Mouse (Mus musculus): ENCODE results near the gene Chst8. TPM values are rescaled to one million over a fixed set of nuclear protein-coding genes. Genes with fewer than 3 reads are reported as not detected.
A peak's percentile ranks its signal among the peaks of the same experiment; 100 is the strongest.

Gene Chst8
- polyA plus RNA-seq, 1 experiment from 2014 or later, result 1.3 TPM

GRCm38 (mm10) chr7:34753140-34753886 lies 59.2 kb downstream of the Chst8 start:
- 68% methylated on average over 32 of the region's 32 CpGs for WGBS
- DNase-seq (ENCODE audit: low spot score) (no peak), ATAC-seq (ENCODE audit: low FRiP score, low TSS enrichment) (no peak)
- H3K4me3 ChIP-seq (ENCODE audit: low read depth, low read length), result no peak overlapping the region
- TF ChIP-seq EP300 (optimal IDR thresholded peaks at IDR 0.05) (no peak), CTCF (IDR thresholded peaks at IDR 0.05; ENCODE audit: low read depth) (no peak)
- no peak overlapping the region for H3K27ac ChIP-seq (replicated peaks)
- H3K27me3 ChIP-seq (ENCODE audit: control insufficient read depth, insufficient read depth, low read length), result no peaks in the 10 kb centered on the region
- H3K36me3 ChIP-seq (ENCODE audit: control insufficient read depth, insufficient read depth, low read length), result no peaks in the 10 kb centered on the region
- H3K9me3 ChIP-seq (ENCODE audit: control insufficient read depth, low read length), result peaks cover 4% of the 10 kb centered on the region; the same call in 1 of the 2 replicates
- H3K9ac ChIP-seq (ENCODE audit: low read length), result no peak overlapping the region
- H3K4me2 ChIP-seq (replicated peaks; ENCODE audit: low read depth), result no peak overlapping the region
- H3K4me1 ChIP-seq (replicated peaks; ENCODE audit: control insufficient read depth, insufficient read depth), result no peaks in the 10 kb centered on the region

- no peak for ATAC-seq (ENCODE audit: low FRiP score, low TSS enrichment)
These were observed 60.3 kb downstream of the Chst8 start for GRCm38 (mm10) chr7:34752151-34752762.

DNA sequence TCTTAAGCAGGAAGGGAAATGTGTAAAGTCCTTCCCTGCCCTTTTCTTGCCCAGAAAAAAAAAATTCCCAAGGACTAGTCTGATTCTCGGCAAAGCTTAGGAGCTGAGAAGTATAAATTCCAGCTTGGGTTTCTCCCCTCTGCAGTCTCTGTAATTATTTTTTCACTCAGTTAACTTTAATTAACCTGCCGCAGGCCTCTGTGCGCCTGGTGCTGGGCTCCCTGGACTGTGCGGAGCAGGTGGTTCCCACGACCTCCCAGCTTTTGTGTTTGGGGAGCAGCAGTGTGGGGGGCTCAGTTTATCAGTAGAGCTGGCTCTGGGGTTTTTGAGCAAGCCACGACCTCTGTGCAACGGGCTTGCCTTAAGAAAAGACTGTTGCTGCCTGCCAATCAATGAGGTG lies 62.2 kb downstream of the Chst8 start:
- H3K27ac ChIP-seq (replicated peaks), result no peak overlapping the region

More at GRCm38 (mm10) chr7:34752151-34752762, 60.3 kb downstream of the Chst8 start:
- no peak overlapping the region for H3K27ac ChIP-seq (replicated peaks)
- H3K4me1 ChIP-seq (replicated peaks; ENCODE audit: control insufficient read depth, insufficient read depth), result no peaks in the 10 kb centered on the region
- no peak overlapping the region for H3K9ac ChIP-seq (ENCODE audit: low read length)
- 27% methylated on average over 10 of the region's 10 CpGs for WGBS
- H3K27me3 ChIP-seq (ENCODE audit: control insufficient read depth, insufficient read depth, low read length), result no peaks in the 10 kb centered on the region
- H3K36me3 ChIP-seq (ENCODE audit: control insufficient read depth, insufficient read depth, low read length), result no peaks in the 10 kb centered on the region
- peaks cover 4% of the 10 kb centered on the region; the same call in 1 of the 2 replicates for H3K9me3 ChIP-seq (ENCODE audit: control insufficient read depth, low read length)
- TF ChIP-seq CTCF (IDR thresholded peaks at IDR 0.05; ENCODE audit: low read depth) (no peak), EP300 (optimal IDR thresholded peaks at IDR 0.05) (no peak)
- H3K4me3 ChIP-seq (ENCODE audit: low read depth, low read length), result no peak overlapping the region
- no peak overlapping the region for H3K4me2 ChIP-seq (replicated peaks; ENCODE audit: low read depth)
- no peak for DNase-seq (ENCODE audit: low spot score)

DNA sequence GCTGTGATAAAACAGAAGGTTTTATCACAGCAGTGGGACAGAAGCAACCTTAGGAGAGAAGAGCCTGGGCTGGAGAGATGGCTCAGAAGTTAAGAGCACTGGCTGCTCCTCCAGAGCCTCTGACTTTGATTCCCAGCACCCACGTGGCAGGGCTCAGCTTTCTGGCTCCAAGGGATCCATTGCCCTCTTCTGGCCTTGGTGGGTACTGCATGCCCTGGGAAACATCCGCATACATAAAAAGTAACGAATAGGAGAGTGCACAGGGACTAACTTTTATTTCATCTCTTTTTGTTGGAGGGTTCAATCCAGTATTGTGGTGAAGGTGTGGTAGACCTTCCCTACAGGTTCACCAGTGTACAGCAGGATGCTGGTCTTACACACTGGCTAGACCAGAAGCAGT lies 62.8 kb downstream of the Chst8 start:
- TF ChIP-seq EP300 (optimal IDR thresholded peaks at IDR 0.05) (no peak), CTCF (IDR thresholded peaks at IDR 0.05; ENCODE audit: low read depth) (peak; percentile 66)
- no peak overlapping the region for H3K4me2 ChIP-seq (replicated peaks; ENCODE audit: low read depth)
- H3K9me3 ChIP-seq (ENCODE audit: control insufficient read depth, low read length), result no peaks in the 10 kb centered on the region
- H3K27me3 ChIP-seq (ENCODE audit: control insufficient read depth, insufficient read depth, low read length), result no peaks in the 10 kb centered on the region
- DNase-seq (ENCODE audit: low spot score) (peak; percentile 33), ATAC-seq (ENCODE audit: low FRiP score, low TSS enrichment) (no peak)
- no peak overlapping the region for H3K9ac ChIP-seq (ENCODE audit: low read length)
- 58% methylated on average over 3 of the region's 3 CpGs for WGBS
- H3K27ac ChIP-seq (replicated peaks), result no peak overlapping the region
- no peaks in the 10 kb centered on the region for H3K36me3 ChIP-seq (ENCODE audit: control insufficient read depth, insufficient read depth, low read length)
- no peaks in the 10 kb centered on the region for H3K4me1 ChIP-seq (replicated peaks; ENCODE audit: control insufficient read depth, insufficient read depth)
- H3K4me3 ChIP-seq (ENCODE audit: low read depth, low read length), result no peak overlapping the region

More for the DNA sequence above, 62.2 kb downstream of the Chst8 start:
- H3K4me3 ChIP-seq (ENCODE audit: low read depth, low read length), result no peak overlapping the region
- no peak for TF ChIP-seq EP300 (optimal IDR thresholded peaks at IDR 0.05)
- TF ChIP-seq CTCF (IDR thresholded peaks at IDR 0.05; ENCODE audit: low read depth), result no peak
- H3K9me3 ChIP-seq (ENCODE audit: control insufficient read depth, low read length), result no peaks in the 10 kb centered on the region
- DNase-seq (ENCODE audit: low spot score), result no peak
- ATAC-seq (ENCODE audit: low FRiP score, low TSS enrichment), result no peak
- 62% methylated on average over 7 of the region's 7 CpGs for WGBS
- no peak overlapping the region for H3K4me2 ChIP-seq (replicated peaks; ENCODE audit: low read depth)
- no peaks in the 10 kb centered on the region for H3K27me3 ChIP-seq (ENCODE audit: control insufficient read depth, insufficient read depth, low read length)
- no peaks in the 10 kb centered on the region for H3K4me1 ChIP-seq (replicated peaks; ENCODE audit: control insufficient read depth, insufficient read depth)
- H3K9ac ChIP-seq (ENCODE audit: low read length), result no peak overlapping the region
- H3K36me3 ChIP-seq (ENCODE audit: control insufficient read depth, insufficient read depth, low read length), result no peaks in the 10 kb centered on the region

- H3K4me2 ChIP-seq (replicated peaks; ENCODE audit: low read depth), result no peak overlapping the region
- no peaks in the 10 kb centered on the region for H3K4me1 ChIP-seq (replicated peaks; ENCODE audit: control insufficient read depth, insufficient read depth)
- no peak overlapping the region for H3K9ac ChIP-seq (ENCODE audit: low read length)
- DNase-seq (ENCODE audit: low spot score) (no peak), ATAC-seq (ENCODE audit: low FRiP score, low TSS enrichment) (no peak)
- TF ChIP-seq EP300 (optimal IDR thresholded peaks at IDR 0.05) (no peak), CTCF (IDR thresholded peaks at IDR 0.05; ENCODE audit: low read depth) (no peak)
- no peak overlapping the region for H3K27ac ChIP-seq (replicated peaks)
- no peaks in the 10 kb centered on the region for H3K9me3 ChIP-seq (ENCODE audit: control insufficient read depth, low read length)
- no peaks in the 10 kb centered on the region for H3K27me3 ChIP-seq (ENCODE audit: control insufficient read depth, insufficient read depth, low read length)
- WGBS, result 66% methylated on average over 4 of the region's 4 CpGs
- H3K4me3 ChIP-seq (ENCODE audit: low read depth, low read length), result no peak overlapping the region
- H3K36me3 ChIP-seq (ENCODE audit: control insufficient read depth, insufficient read depth, low read length), result no peaks in the 10 kb centered on the region
These were observed 64.0 kb downstream of the Chst8 start for GRCm38 (mm10) chr7:34748501-34748900.

DNA sequence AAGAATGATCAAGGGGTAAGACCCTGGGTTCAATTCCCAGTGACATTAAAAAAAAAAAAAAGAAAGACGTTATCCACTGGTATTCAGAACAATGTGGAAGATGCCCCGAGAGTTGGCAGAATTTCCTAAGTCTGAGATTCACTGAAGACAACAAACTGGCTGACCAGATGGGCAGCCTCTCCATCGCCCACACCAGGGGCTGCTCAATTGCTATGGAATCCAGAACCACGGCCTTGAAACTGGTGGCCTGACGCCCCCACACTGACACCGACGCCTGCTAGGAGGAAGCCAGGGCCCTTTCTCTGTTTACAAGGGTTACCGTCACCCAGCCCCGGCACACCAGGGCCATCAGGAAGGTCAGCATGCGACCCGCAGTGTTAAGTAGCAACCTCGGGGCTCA lies 64.8 kb downstream of the Chst8 start:
- no peaks in the 10 kb centered on the region for H3K4me1 ChIP-seq (replicated peaks; ENCODE audit: control insufficient read depth, insufficient read depth)
- no peak overlapping the region for H3K4me2 ChIP-seq (replicated peaks; ENCODE audit: low read depth)
- no peak overlapping the region for H3K27ac ChIP-seq (replicated peaks)
- no peaks in the 10 kb centered on the region for H3K36me3 ChIP-seq (ENCODE audit: control insufficient read depth, insufficient read depth, low read length)
- ATAC-seq (ENCODE audit: low FRiP score, low TSS enrichment), result no peak
- no peaks in the 10 kb centered on the region for H3K9me3 ChIP-seq (ENCODE audit: control insufficient read depth, low read length)
- no peak overlapping the region for H3K9ac ChIP-seq (ENCODE audit: low read length)
- H3K4me3 ChIP-seq (ENCODE audit: low read depth, low read length), result no peak overlapping the region
- TF ChIP-seq EP300 (optimal IDR thresholded peaks at IDR 0.05) (no peak), CTCF (IDR thresholded peaks at IDR 0.05; ENCODE audit: low read depth) (no peak)
- no peaks in the 10 kb centered on the region for H3K27me3 ChIP-seq (ENCODE audit: control insufficient read depth, insufficient read depth, low read length)
- no peak for DNase-seq (ENCODE audit: low spot score)
- WGBS, result 61% methylated on average over 12 of the region's 12 CpGs

Data from stomach, postnatal 0 days (tissue).